Mouse (Mus musculus): ENCODE results near the gene Mog. TPM values are rescaled to one million over a fixed set of nuclear protein-coding genes. Genes with fewer than 3 reads are reported as not detected.
A peak's percentile ranks its signal among the peaks of the same experiment; 100 is the strongest.

Mog gene
- polyA plus RNA-seq, 1 experiment from 2014 or later, result 2.2 TPM

DNA sequence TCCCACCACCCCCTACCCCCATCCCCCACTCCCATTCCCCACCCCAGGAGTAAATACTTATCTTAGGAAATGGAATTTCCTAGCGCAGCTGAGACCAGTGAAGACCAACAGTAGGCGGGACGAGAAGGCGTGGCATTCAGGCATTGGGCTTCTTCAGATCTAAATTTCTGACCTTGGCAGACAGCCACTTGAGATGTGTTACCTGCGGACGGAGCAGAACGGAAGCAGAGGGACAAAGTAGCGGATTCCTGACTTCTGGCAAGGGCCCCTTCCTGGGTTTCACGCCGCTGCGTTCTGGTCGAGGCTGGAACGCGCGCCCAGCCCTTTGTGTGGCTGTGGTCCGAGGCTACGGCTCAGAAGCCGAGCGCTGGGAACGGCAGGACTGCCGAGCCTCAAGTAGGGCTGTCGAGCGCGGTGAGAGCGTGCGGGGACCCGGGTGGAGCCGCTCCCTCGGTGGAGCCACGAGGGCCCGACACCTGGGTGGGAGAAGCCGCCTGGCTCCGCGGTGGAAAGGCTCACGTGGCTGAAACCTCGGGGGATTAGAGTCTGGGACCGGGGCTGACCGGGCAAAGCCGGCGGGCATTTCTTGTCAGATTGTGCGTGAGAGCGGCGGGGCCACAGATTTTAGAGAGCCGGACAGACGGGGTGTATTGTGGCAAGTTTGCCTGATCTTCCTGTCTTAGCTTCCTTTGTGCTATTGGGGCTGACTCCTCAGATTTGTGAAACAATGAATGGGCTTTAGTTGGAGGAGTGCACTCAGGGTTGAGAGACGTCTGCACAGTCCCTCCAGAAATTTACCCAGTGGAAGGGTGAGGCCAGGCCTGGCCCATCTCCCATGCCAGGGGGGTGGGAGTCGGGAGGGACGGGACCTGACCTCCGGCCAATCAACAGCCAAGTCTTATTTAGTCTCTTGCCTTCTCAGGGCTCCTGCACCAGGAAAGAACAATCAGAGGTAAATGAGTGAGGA is 20.6 kb downstream of the Mog start:
- H3K9me3 ChIP-seq (ENCODE audit: control insufficient read depth, low read length), result no peaks in the 10 kb centered on the region
- DNase-seq (ENCODE audit: low spot score) (peak; percentile 82), ATAC-seq (ENCODE audit: low FRiP score) (peak; percentile 91)
- H3K27ac ChIP-seq, result peak overlapping the region; percentile 95
- peaks cover 19% of the 10 kb centered on the region for H3K4me1 ChIP-seq (replicated peaks; ENCODE audit: control insufficient read depth, insufficient read depth, low read length)
- under 1% methylated on average over 49 of the region's 49 CpGs for WGBS
- H3K27me3 ChIP-seq (ENCODE audit: control insufficient read depth, insufficient read depth, low read length), result no peaks in the 10 kb centered on the region
- H3K36me3 ChIP-seq (replicated peaks; ENCODE audit: control insufficient read depth, insufficient read depth), result peaks cover 32% of the 10 kb centered on the region
- peak overlapping the region; percentile 81 for H3K4me3 ChIP-seq (replicated peaks; ENCODE audit: low read length)
- peak overlapping the region; percentile 100 for H3K9ac ChIP-seq
- peak overlapping the region; percentile 62 for H3K4me2 ChIP-seq (replicated peaks)

DNA sequence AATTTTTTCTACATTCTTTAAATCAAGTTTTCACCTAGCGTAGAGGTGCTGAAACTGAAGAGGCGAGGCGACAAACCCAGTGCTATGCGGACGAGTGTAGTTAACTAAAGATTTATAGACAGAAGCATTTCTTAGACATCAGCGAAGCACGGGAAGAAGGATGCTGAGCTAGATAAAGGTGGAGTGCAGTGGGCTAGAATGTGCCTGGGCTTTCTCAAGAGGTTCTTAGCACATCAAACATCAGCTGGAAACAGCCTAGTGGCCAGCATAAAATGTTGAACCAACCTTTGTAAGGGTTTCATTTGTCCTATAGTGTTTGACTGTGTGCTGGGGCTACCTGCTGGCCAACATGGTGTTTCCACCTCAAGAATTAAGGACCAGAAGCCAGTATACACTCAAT is 22.3 kb downstream of the Mog start, which contains the start of gene Zfp57:
Zfp57 (plus strand) TSS at position 301 of the 400 bp plus-strand sequence.
- no peak for DNase-seq (ENCODE audit: low spot score)
- Histone ChIP-seq H3K9me3 (ENCODE audit: control insufficient read depth, low read length) (no peaks in the 10 kb centered on the region), H3K4me2 (replicated peaks) (peak within 1 kb of the TSS; percentile 62), H3K27ac (no peak within 1 kb of the TSS; the same call in 1 of the 2 replicates), H3K9ac (0 out of 2 replicates have a peak within 1 kb of the TSS, but pooled peaks have one; percentile 100), H3K4me1 (replicated peaks; ENCODE audit: control insufficient read depth, insufficient read depth, low read length) (peaks cover 19% of the 10 kb centered on the region), H3K36me3 (replicated peaks; ENCODE audit: control insufficient read depth, insufficient read depth) (peaks cover 14% of the 10 kb centered on the region), H3K27me3 (ENCODE audit: control insufficient read depth, insufficient read depth, low read length) (no peaks in the 10 kb centered on the region), H3K4me3 (replicated peaks; ENCODE audit: low read length) (peak within 1 kb of the TSS; percentile 81)
- ATAC-seq (ENCODE audit: low FRiP score), result no peak
- 98% methylated on average over 7 of the region's 7 CpGs for WGBS

GRCm38 (mm10) chr17:36998477-36998876 is 24.7 kb downstream of the Mog start:
- H3K36me3 ChIP-seq (replicated peaks; ENCODE audit: control insufficient read depth, insufficient read depth), result no peaks in the 10 kb centered on the region
- no peak overlapping the region for H3K4me2 ChIP-seq (replicated peaks)
- H3K9ac ChIP-seq, result no peak overlapping the region
- no peak overlapping the region for H3K4me3 ChIP-seq (replicated peaks; ENCODE audit: low read length)
- H3K9me3 ChIP-seq (ENCODE audit: control insufficient read depth, low read length), result no peaks in the 10 kb centered on the region
- DNase-seq (ENCODE audit: low spot score) (no peak), ATAC-seq (ENCODE audit: low FRiP score) (no peak)
- H3K27me3 ChIP-seq (ENCODE audit: control insufficient read depth, insufficient read depth, low read length), result no peaks in the 10 kb centered on the region
- H3K4me1 ChIP-seq (replicated peaks; ENCODE audit: control insufficient read depth, insufficient read depth, low read length), result no peaks in the 10 kb centered on the region
- 86% methylated on average over 2 of the region's 2 CpGs for WGBS
- H3K27ac ChIP-seq, result no peak overlapping the region

- ATAC-seq (ENCODE audit: low FRiP score), result no peak
- H3K9me3 ChIP-seq (ENCODE audit: control insufficient read depth, low read length), result no peaks in the 10 kb centered on the region
- DNase-seq (ENCODE audit: low spot score), result peak; percentile 86
- H3K4me2 ChIP-seq (replicated peaks), result no peak overlapping the region
- H3K36me3 ChIP-seq (replicated peaks; ENCODE audit: control insufficient read depth, insufficient read depth), result no peaks in the 10 kb centered on the region
- no peaks in the 10 kb centered on the region for H3K27me3 ChIP-seq (ENCODE audit: control insufficient read depth, insufficient read depth, low read length)
- no peak overlapping the region for H3K9ac ChIP-seq
- 30% methylated on average over 7 of the region's 7 CpGs for WGBS
- H3K27ac ChIP-seq, result no peak overlapping the region
- no peaks in the 10 kb centered on the region for H3K4me1 ChIP-seq (replicated peaks; ENCODE audit: control insufficient read depth, insufficient read depth, low read length)
- H3K4me3 ChIP-seq (replicated peaks; ENCODE audit: low read length), result no peak overlapping the region
Observed at GRCm38 (mm10) chr17:36997033-36997735, 26.0 kb downstream of the Mog start.

GRCm38 (mm10) chr17:36995448-36995847 is 27.8 kb downstream of the Mog start:
- no peaks in the 10 kb centered on the region for H3K36me3 ChIP-seq (replicated peaks; ENCODE audit: control insufficient read depth, insufficient read depth)
- no peak overlapping the region for H3K27ac ChIP-seq
- H3K4me3 ChIP-seq (replicated peaks; ENCODE audit: low read length), result no peak overlapping the region
- no peak for ATAC-seq (ENCODE audit: low FRiP score)
- no peak for DNase-seq (ENCODE audit: low spot score)
- H3K9me3 ChIP-seq (ENCODE audit: control insufficient read depth, low read length), result no peaks in the 10 kb centered on the region
- H3K4me1 ChIP-seq (replicated peaks; ENCODE audit: control insufficient read depth, insufficient read depth, low read length), result no peaks in the 10 kb centered on the region
- no peak overlapping the region for H3K9ac ChIP-seq
- H3K27me3 ChIP-seq (ENCODE audit: control insufficient read depth, insufficient read depth, low read length), result no peaks in the 10 kb centered on the region
- no peak overlapping the region for H3K4me2 ChIP-seq (replicated peaks)
- 57% methylated on average over 3 of the region's 3 CpGs for WGBS

GRCm38 (mm10) chr17:36994528-36994927 is 28.7 kb downstream of the Mog start:
- no peaks in the 10 kb centered on the region for H3K9me3 ChIP-seq (ENCODE audit: control insufficient read depth, low read length)
- H3K9ac ChIP-seq, result no peak overlapping the region
- no peak overlapping the region for H3K4me2 ChIP-seq (replicated peaks)
- peaks cover 5% of the 10 kb centered on the region; the same call in 1 of the 2 replicates for H3K27me3 ChIP-seq (ENCODE audit: control insufficient read depth, insufficient read depth, low read length)
- ATAC-seq (ENCODE audit: low FRiP score), result no peak
- WGBS, result 88% methylated on average over 2 of the region's 2 CpGs
- H3K36me3 ChIP-seq (replicated peaks; ENCODE audit: control insufficient read depth, insufficient read depth), result no peaks in the 10 kb centered on the region
- no peak overlapping the region for H3K27ac ChIP-seq
- H3K4me3 ChIP-seq (replicated peaks; ENCODE audit: low read length), result no peak overlapping the region
- DNase-seq (ENCODE audit: low spot score), result no peak
- no peaks in the 10 kb centered on the region for H3K4me1 ChIP-seq (replicated peaks; ENCODE audit: control insufficient read depth, insufficient read depth, low read length)

- peaks cover 11% of the 10 kb centered on the region for H3K27me3 ChIP-seq (ENCODE audit: control insufficient read depth, insufficient read depth, low read length)
- no peak for DNase-seq (ENCODE audit: low spot score)
- WGBS, result 94% methylated on average over 4 of the region's 4 CpGs
- no peaks in the 10 kb centered on the region for H3K36me3 ChIP-seq (replicated peaks; ENCODE audit: control insufficient read depth, insufficient read depth)
- no peak overlapping the region for H3K4me3 ChIP-seq (replicated peaks; ENCODE audit: low read length)
- H3K4me1 ChIP-seq (replicated peaks; ENCODE audit: control insufficient read depth, insufficient read depth, low read length), result no peaks in the 10 kb centered on the region
- no peak overlapping the region for H3K4me2 ChIP-seq (replicated peaks)
- no peak overlapping the region for H3K27ac ChIP-seq
- H3K9me3 ChIP-seq (ENCODE audit: control insufficient read depth, low read length), result no peaks in the 10 kb centered on the region
- no peak for ATAC-seq (ENCODE audit: low FRiP score)
- no peak overlapping the region for H3K9ac ChIP-seq
Observed at GRCm38 (mm10) chr17:36993770-36994325, 29.4 kb downstream of the Mog start.

GRCm38 (mm10) chr17:36992336-36993104 is 30.7 kb downstream of the Mog start:
- no peak overlapping the region for H3K27ac ChIP-seq
- H3K27me3 ChIP-seq (ENCODE audit: control insufficient read depth, insufficient read depth, low read length), result peaks cover 25% of the 10 kb centered on the region
- no peak overlapping the region for H3K4me3 ChIP-seq (replicated peaks; ENCODE audit: low read length)
- H3K9ac ChIP-seq, result no peak overlapping the region
- H3K9me3 ChIP-seq (ENCODE audit: control insufficient read depth, low read length), result no peaks in the 10 kb centered on the region
- ATAC-seq (ENCODE audit: low FRiP score), result no peak
- H3K4me2 ChIP-seq (replicated peaks), result no peak overlapping the region
- no peaks in the 10 kb centered on the region for H3K36me3 ChIP-seq (replicated peaks; ENCODE audit: control insufficient read depth, insufficient read depth)
- H3K4me1 ChIP-seq (replicated peaks; ENCODE audit: control insufficient read depth, insufficient read depth, low read length), result no peaks in the 10 kb centered on the region
- DNase-seq (ENCODE audit: low spot score), result no peak
- 76% methylated on average over 3 of the region's 3 CpGs for WGBS
